In the genomic region with DNA sequence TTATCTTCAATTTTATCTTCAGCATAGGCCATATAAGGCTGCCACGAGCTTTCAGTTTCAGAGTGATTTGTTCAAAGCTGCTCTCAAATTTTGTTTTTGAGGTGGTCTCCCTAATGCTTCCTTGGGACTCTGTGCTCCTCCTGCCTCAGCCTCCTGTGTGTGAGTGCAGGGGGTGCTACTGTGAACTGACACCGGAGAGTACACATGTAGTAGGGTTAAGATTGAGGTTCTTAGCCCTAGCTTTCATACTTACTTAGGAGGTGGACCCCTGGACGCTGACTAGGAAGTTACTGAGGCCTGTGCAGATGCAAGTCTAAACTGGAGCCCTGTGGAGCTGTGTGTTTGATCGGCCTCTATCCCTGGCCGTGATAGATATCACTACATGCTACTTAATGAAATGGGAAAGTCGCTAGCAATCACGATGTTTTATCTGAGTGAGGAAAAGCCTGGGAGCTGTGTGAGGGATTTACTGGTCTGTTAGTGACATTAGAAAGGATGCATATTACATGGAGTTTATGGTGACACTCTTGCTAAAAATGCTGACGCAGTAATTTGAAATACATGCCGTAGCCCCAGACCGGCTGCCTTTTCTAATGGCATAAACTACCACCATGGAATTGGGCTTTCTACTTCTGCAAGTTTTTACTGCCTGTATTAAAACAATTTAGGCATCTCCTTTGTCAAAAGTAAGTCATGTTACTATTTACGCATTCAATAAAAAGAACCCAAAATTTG, we compare ENCODE assay signal across 8 mouse cellular contexts. TPM values are rescaled to one million over a fixed set of nuclear protein-coding genes. Genes with fewer than 3 reads are reported as not detected.
DNase-seq lines count a peak whose midpoint lies in the region; ATAC-seq and TF ChIP-seq lines count a peak whose summit lies in the region.

No protein-coding gene starts in this region.

- no peak for TF ChIP-seq CTCF in small intestine, adult 2 months (IDR thresholded peaks at IDR 0.05; ENCODE audit: extremely low read depth, insufficient read length, insufficient replicate concordance, low read depth, low read length)

- no peak overlapping the region for H3K27ac ChIP-seq in neural tube, embryonic 11.5 days (ENCODE audit: low read depth, low read length)
- H3K27ac ChIP-seq in embryonic facial prominence, embryonic 15.5 days (replicated peaks) = no peak overlapping the region
- no peak overlapping the region for H3K27ac ChIP-seq in limb, embryonic 11.5 days (replicated peaks; ENCODE audit: low read depth, low read length)
- no peak overlapping the region for H3K27ac ChIP-seq in small intestine, adult 2 months (ENCODE audit: insufficient read depth, low read depth, low read length)

- DNase-seq in neural tube, embryonic 11.5 days (ENCODE audit: low spot score) = no peak
- DNase-seq in neural tube, embryonic 10.5 days (ENCODE audit: extremely low spot score, low spot score) = no peak
- no peak for DNase-seq in limb, embryonic 11.5 days (ENCODE audit: low spot score)
- no peak for DNase-seq in frontal cortex, adult 2 months (ENCODE audit: extremely low spot score in 1 of 2, low spot score in 1 of 2)
- DNase-seq in natural killer cell, adult 2 months (ENCODE audit: low spot score in 2 of 2) = no peak
- DNase-seq in thymus, postnatal 14 days = no peak

- ATAC-seq in neural tube, embryonic 11.5 days (ENCODE audit: insufficient read depth, low FRiP score, low TSS enrichment) = no peak
- no peak for ATAC-seq in embryonic facial prominence, embryonic 15.5 days (ENCODE audit: insufficient number of reproducible peaks, low FRiP score, low TSS enrichment, low read depth)
- ATAC-seq in limb, embryonic 11.5 days (ENCODE audit: insufficient number of reproducible peaks, low FRiP score, low TSS enrichment, low read depth) = no peak

- H3K4me1 ChIP-seq in neural tube, embryonic 11.5 days (ENCODE audit: control insufficient read depth, insufficient read depth, low read length) = peaks cover 5% of the 10 kb centered on the region; the same call in 1 of the 2 replicates
- peaks cover 31% of the 10 kb centered on the region for H3K4me1 ChIP-seq in embryonic facial prominence, embryonic 15.5 days
- H3K4me1 ChIP-seq in limb, embryonic 11.5 days (ENCODE audit: control insufficient read depth, insufficient read depth, low read length) = peaks cover 7% of the 10 kb centered on the region
- peaks cover 8% of the 10 kb centered on the region for H3K4me1 ChIP-seq in small intestine, adult 2 months (ENCODE audit: control insufficient read depth, insufficient read depth, insufficient read length, low read length)

- H3K9me3 ChIP-seq in neural tube, embryonic 11.5 days (ENCODE audit: control insufficient read depth, low read length) = no peaks in the 10 kb centered on the region
- H3K9me3 ChIP-seq in embryonic facial prominence, embryonic 15.5 days (replicated peaks) = no peaks in the 10 kb centered on the region
- H3K9me3 ChIP-seq in limb, embryonic 11.5 days (ENCODE audit: control insufficient read depth, low read length) = no peaks in the 10 kb centered on the region

- H3K9ac ChIP-seq in neural tube, embryonic 11.5 days (ENCODE audit: low read length) = peak overlapping the region; percentile 97
- H3K9ac ChIP-seq in embryonic facial prominence, embryonic 15.5 days = peak overlapping the region; percentile 93
- H3K9ac ChIP-seq in limb, embryonic 11.5 days (ENCODE audit: low read length) = peak overlapping the region; percentile 97

- H3K27me3 ChIP-seq in neural tube, embryonic 11.5 days (ENCODE audit: control insufficient read depth, insufficient read depth, low read length) = no peaks in the 10 kb centered on the region
- H3K27me3 ChIP-seq in embryonic facial prominence, embryonic 15.5 days = no peaks in the 10 kb centered on the region
- no peaks in the 10 kb centered on the region for H3K27me3 ChIP-seq in limb, embryonic 11.5 days (ENCODE audit: control insufficient read depth, insufficient read depth, low read length)
- H3K27me3 ChIP-seq in small intestine, adult 2 months (ENCODE audit: control insufficient read depth, insufficient read depth, low read length) = no peaks in the 10 kb centered on the region

- WGBS in neural tube, embryonic 11.5 days = 86% methylated on average over 11 of the region's 11 CpGs
- 74% methylated on average over 11 of the region's 11 CpGs for WGBS in embryonic facial prominence, embryonic 15.5 days
- 84% methylated on average over 11 of the region's 11 CpGs for WGBS in limb, embryonic 11.5 days
- WGBS in small intestine, adult 2 months = 39% methylated on average over 11 of the region's 11 CpGs

- no peak for TF ChIP-seq POLR2A in small intestine, adult 2 months (IDR thresholded peaks at IDR 0.05; ENCODE audit: low read depth, low read length)

- peaks cover 8% of the 10 kb centered on the region; the same call in 1 of the 2 replicates for H3K36me3 ChIP-seq in neural tube, embryonic 11.5 days (ENCODE audit: control insufficient read depth, insufficient read depth, low read length)
- peaks cover 12% of the 10 kb centered on the region for H3K36me3 ChIP-seq in embryonic facial prominence, embryonic 15.5 days
- peaks cover 3% of the 10 kb centered on the region; the same call in 1 of the 2 replicates for H3K36me3 ChIP-seq in limb, embryonic 11.5 days (ENCODE audit: control insufficient read depth, insufficient read depth, low read length)
- H3K36me3 ChIP-seq in small intestine, adult 2 months (ENCODE audit: control insufficient read depth, insufficient read depth, low read length) = peaks cover 12% of the 10 kb centered on the region

- peak overlapping the region; percentile 91 for H3K4me2 ChIP-seq in neural tube, embryonic 11.5 days (ENCODE audit: low read depth)
- H3K4me2 ChIP-seq in embryonic facial prominence, embryonic 15.5 days (replicated peaks) = peak overlapping the region; percentile 76
- H3K4me2 ChIP-seq in limb, embryonic 11.5 days (ENCODE audit: low read depth, severe bottlenecking) = peak overlapping the region; percentile 84

- H3K4me3 ChIP-seq in neural tube, embryonic 11.5 days (ENCODE audit: low read depth, low read length) = peak overlapping the region; percentile 99
- peak overlapping the region; percentile 95 for H3K4me3 ChIP-seq in embryonic facial prominence, embryonic 15.5 days (replicated peaks)
- peak overlapping the region; percentile 94 for H3K4me3 ChIP-seq in limb, embryonic 11.5 days (ENCODE audit: low read depth, low read length)
- H3K4me3 ChIP-seq in small intestine, adult 2 months (ENCODE audit: low read depth, low read length) = peak overlapping the region; percentile 95

RNA-seq across cellular contexts. Expression of a gene that starts 2.0 kb away (rescaled TPM):
- polyA plus RNA-seq in neural tube, embryonic 11.5 days (2014; fragmentation: Nextera tagmentation; extraction: Ambion mirVana) = 175 TPM in 2 replicates
- 153 and 157 TPM in 2 replicates for polyA plus RNA-seq in embryonic facial prominence, embryonic 15.5 days (2015; fragmentation: Nextera tagmentation; extraction: Ambion mirVana)
- 189 TPM in 2 replicates for polyA plus RNA-seq in limb, embryonic 11.5 days (2014; fragmentation: Nextera tagmentation; extraction: Ambion mirVana)
- polyA plus RNA-seq in small intestine, adult 2 months (2012; rRNA removed) = 8.4 and 19.6 TPM in 2 replicates
- 171 and 179 TPM in 2 replicates for polyA plus RNA-seq in frontal cortex, adult 2 months (2012; rRNA removed)

RNA-seq across cellular contexts. Expression of a gene that starts 32.1 kb away (rescaled TPM):
- polyA plus RNA-seq in neural tube, embryonic 11.5 days (2014; fragmentation: Nextera tagmentation; extraction: Ambion mirVana) = 1.6 and 1.8 TPM in 2 replicates
- 0.49 and 0.50 TPM in 2 replicates for polyA plus RNA-seq in embryonic facial prominence, embryonic 15.5 days (2015; fragmentation: Nextera tagmentation; extraction: Ambion mirVana)
- polyA plus RNA-seq in limb, embryonic 11.5 days (2014; fragmentation: Nextera tagmentation; extraction: Ambion mirVana) = 1.3 and 1.4 TPM in 2 replicates
- 0.41 and 0.79 TPM in 2 replicates for polyA plus RNA-seq in small intestine, adult 2 months (2012; rRNA removed)
- 62.1 and 67.9 TPM in 2 replicates for polyA plus RNA-seq in frontal cortex, adult 2 months (2012; rRNA removed)

RNA-seq across cellular contexts. Expression of a gene that starts 32.1 kb away (rescaled TPM):
- 0.37 and 0.46 TPM in 2 replicates for polyA plus RNA-seq in neural tube, embryonic 11.5 days (2014; fragmentation: Nextera tagmentation; extraction: Ambion mirVana)
- 2.0 and 2.3 TPM in 2 replicates for polyA plus RNA-seq in embryonic facial prominence, embryonic 15.5 days (2015; fragmentation: Nextera tagmentation; extraction: Ambion mirVana)
- 0.68 and 0.70 TPM in 2 replicates for polyA plus RNA-seq in limb, embryonic 11.5 days (2014; fragmentation: Nextera tagmentation; extraction: Ambion mirVana)
- 0.11 and 0.19 TPM in 2 replicates for polyA plus RNA-seq in small intestine, adult 2 months (2012; rRNA removed)
- 21.8 and 23.3 TPM in 2 replicates for polyA plus RNA-seq in frontal cortex, adult 2 months (2012; rRNA removed)

Comparison
In these comparisons a context has a peak if more than half of its experiments do, and no peak if none do; other contexts are left out.
1. RNA of a gene that starts 32.1 kb away (polyA plus RNA-seq): 62.1 to 67.9 TPM in frontal cortex, adult 2 months; 1.6 to 1.8 TPM in neural tube, embryonic 11.5 days, 1.3 to 1.4 TPM in limb, embryonic 11.5 days, 0.49 to 0.50 TPM in embryonic facial prominence, embryonic 15.5 days and 0.41 to 0.79 TPM in small intestine, adult 2 months; every median in the first group is over 10 times any median in the second.
2. Peak in every context shown above with its lines, with median percentiles within 50 percentile points of each other: H3K4me2 ChIP-seq, H3K4me3 ChIP-seq and H3K9ac ChIP-seq.